Mouse (Mus musculus) adipocyte (in vitro differentiated cells): ENCODE measurements around the gene Uxs1.

Experiments used
- DNase-seq: peaks from one replicate; pipeline ENCODE4 v3.0.0-alpha.2; 2016; ENCODE audit warnings: low spot score

Gene Uxs1

DNA sequence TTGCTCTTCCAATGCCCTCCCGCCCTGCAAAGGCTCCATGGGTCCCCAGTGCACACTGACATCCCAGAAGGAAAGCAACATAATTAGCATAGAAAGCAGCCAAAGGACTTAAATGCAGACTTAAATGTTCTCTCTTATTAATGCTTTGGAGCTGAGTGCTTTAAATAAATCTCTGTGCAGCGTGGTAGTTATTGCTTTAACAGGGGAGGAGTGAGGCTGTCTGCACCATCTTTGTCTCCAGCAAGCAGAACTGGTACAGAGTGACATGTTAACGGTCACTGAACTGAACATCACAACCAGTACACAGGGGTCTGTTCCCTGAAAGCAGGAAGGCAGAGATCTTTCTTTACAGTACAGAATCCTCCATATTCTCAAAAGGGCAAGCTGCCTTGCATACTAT is 29.6 kb downstream of the Uxs1 start:
- no peak for DNase-seq

GRCm38 (mm10) chr1:43789765-43790164 is 37.8 kb downstream of the Uxs1 start:
- DNase-seq: no peak

GRCm38 (mm10) chr1:43786711-43787110 is 40.9 kb downstream of the Uxs1 start:
- no peak for DNase-seq

- DNase-seq: no peak
Observed at GRCm38 (mm10) chr1:43785316-43785715, 42.3 kb downstream of the Uxs1 start.

- DNase-seq: no peak
Observed at GRCm38 (mm10) chr1:43783186-43783585, 44.4 kb downstream of the Uxs1 start.

DNA sequence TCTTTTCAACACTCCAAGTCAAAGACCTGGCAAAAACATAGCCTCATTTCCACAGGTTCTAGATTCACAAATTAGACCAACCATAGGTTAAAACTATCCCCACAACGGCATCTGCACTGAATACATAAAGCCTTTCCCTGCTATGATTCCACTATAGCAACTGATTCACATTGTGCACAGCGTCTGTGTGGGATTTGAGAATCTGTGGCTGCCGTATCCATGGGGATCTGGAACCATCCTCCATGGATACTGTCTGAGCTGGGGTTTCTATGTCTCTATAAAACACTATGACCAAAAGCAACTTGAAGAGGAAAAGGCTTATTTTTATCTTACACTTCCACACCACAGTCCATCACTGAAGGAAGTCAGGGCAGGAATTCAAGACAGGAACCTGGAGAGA is 44.9 kb downstream of the Uxs1 start:
- no peak for DNase-seq

DNA sequence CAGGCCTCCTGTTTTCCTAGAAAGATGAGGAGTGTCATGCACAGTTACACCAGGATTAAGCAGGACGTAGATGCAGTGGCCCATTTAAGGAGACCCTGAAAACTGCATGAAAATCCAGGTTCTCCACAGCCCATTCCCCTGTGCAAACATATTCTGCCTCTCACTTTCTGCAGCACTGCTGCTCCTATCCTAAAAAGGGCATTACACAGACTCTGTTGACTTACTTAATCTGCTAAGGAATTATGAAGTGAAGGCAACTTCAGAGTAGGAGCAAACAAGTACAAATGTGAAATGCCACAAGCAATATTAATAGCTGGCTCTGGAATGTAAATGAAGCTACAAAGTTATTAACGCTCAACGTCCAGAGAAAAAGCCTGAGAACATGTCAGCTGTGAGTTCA is 45.9 kb downstream of the Uxs1 start:
- DNase-seq: peak; percentile 39

- peak; percentile 81 for DNase-seq
Observed at GRCm38 (mm10) chr1:43781195-43781594, 46.4 kb downstream of the Uxs1 start.

GRCm38 (mm10) chr1:43776106-43776505 is 51.5 kb downstream of the Uxs1 start:
- peak; percentile 75 for DNase-seq

- DNase-seq: no peak
Observed at GRCm38 (mm10) chr1:43774126-43774525, 53.5 kb downstream of the Uxs1 start.

GRCm38 (mm10) chr1:43772694-43773093 is 54.9 kb downstream of the Uxs1 start:
- no peak for DNase-seq

DNA sequence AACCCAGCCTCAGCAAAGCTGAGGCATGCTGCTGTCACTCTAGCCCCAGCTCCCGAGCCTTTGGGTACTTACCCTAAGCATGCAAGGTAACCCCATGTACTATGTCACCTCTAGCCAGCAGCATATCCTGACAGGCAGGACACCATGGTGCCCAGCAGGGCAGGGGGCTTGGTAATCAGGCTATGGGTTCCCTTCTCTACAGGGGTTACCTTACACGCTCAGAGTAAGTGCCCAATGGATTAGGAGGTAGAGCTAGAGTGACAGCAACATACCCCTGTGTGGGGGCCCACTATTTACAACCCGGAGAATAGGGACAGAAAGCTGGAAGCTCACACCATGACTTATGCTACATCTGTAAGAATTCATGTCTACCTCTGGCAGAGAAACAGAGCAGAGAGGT is 57.6 kb downstream of the Uxs1 start:
- DNase-seq: no peak

DNA sequence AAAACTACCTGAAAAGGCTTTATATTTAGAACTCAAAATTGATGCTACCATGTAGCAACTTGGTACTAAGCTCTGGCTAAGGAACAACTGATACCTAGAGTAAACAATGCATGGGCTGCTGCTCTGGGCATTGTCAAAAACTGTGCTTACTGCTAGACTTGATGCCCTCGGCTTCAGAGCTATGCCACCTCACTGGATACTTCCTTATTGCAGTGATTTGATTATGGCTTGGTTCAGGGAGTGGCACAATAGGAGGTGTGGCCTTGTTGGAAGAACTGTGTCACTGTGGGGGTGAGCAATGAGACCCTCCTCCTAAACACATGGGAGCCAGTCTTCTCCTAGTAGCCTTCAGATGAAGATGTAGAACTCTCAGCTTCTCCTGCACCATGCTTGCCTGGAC is 58.3 kb downstream of the Uxs1 start:
- DNase-seq: no peak

DNA sequence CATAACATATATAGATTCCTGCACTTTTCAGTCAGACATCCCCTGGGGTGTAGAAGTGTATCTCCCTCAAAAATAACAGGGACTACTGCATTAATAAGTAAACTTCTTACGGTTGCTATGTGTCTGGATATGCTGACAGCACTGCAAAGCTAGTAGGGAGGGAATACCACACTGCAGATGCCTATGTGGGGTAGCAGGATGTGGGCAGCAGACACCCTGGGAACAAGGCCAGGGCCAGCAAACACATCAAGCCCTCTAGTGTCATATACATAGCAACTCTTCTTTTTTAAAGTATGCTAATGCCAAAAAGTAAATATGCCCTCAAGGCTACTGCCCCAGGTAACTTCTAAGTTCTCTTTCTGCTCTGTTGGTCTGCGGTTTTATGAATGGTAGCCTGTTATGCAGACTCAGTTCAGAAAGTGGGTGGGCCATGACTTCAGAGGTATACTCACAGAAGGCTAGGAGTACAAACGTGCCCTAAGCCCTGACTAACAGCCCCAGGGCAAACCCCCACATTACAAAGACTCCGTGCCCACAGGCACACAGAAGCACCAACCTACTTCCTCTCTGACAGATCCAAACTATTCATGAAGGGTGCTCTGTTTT is 59.1 kb downstream of the Uxs1 start:
- DNase-seq: no peak

DNA sequence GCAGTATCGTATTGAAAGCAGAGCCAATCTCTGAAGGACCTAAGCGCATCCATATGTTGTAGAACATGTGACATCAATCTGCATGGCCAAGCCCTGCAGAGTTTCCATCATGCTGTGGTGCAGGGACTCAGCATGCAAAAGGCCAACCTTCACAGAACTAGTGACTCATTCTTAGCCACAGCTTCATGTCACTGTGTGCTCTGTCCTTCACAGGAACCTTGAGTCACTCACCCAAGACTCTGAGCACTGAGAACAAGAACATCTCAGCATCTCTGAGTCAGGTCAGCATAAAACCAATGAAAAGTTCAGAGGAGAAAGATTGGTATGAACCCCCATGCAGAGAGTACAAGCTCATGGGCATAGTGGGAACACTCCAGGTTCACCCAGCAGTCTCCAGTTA is 61.3 kb downstream of the Uxs1 start:
- no peak for DNase-seq

- no peak for DNase-seq
Observed at GRCm38 (mm10) chr1:43764481-43764880, 63.1 kb downstream of the Uxs1 start.

- peak; percentile 47 for DNase-seq
Observed at GRCm38 (mm10) chr1:43760085-43760484, 67.5 kb downstream of the Uxs1 start.

DNA sequence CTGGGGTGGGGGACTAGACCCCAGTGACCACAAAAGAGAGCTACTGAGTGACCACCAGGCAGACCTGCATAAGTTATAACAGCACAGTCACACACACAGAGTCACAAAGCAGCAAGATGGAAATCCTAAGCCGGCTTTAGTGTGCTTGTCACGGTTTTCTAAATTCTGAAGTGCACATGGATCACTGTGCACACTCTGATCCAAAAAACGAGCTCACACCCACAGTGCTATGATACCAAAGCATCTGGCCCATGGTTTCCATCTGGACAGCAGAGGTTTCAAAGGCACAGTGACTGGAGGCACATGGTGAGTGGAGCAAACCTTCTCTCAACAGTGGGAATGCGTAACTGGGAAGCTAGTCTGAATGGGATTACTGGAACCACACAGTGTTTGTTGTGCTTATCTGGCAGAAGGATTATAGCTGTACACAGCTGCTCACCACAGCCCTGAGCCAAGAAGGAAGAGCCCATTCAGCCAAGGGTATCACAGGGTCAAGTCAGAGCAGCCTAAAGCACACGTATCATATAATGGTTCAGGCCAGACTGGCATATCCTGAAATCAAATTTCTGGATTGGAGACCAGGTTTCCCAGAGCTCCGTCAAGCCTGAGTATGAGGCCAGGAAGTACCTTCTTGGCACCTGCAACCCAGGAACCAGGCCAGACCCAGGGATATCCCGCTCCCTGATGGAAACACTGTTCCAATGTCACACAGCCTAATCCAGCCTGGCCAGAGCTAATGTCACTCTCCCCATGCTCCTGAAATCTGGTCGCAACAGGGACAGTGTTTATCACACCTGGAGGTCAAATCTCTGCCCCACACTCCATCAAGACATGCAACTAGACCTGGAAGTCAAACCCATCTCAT is 72.9 kb downstream of the Uxs1 start:
- no peak for DNase-seq

- no peak for DNase-seq
Observed at GRCm38 (mm10) chr1:43738519-43738894, 89.1 kb downstream of the Uxs1 start.

GRCm38 (mm10) chr1:43737812-43738518 is 89.6 kb downstream of the Uxs1 start:
- DNase-seq: peak; percentile 70

DNA sequence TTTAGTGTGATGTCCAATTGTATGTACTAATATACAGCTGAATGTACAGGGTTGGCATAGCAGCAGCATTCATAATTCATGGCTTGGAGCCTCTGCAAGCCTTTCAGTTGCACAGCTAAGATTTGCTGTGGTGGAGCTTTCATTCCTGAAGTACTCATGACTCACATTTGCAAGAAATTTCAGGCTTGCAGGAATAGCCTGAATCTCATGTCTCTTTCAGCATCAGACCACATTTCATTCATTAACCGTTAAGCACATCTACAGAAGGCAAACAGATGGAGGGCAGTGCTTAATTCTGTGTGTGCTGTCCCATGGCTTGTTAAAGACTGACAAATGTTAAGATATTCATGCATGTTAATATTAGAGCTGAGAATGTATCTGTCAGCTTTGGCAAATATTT is 94.9 kb downstream of the Uxs1 start:
- DNase-seq: no peak

DNA sequence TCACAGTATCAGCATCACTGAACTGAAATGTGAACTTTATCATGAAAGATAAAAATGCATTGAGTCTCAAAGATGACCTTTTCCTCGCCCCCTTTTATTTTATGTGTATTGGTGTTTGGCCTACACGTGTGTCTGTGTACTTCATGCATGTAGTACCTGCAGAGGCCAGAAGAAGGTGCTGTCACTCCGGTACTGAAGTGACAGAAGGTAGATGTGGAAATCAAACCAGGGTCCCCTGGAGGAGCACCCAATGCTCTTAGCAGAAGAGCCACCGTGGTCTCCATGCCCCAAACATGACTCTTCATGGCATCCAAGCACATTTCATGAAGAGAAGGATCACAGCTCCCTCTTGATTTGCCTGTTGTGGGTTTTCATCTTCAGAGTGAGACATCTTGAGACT is 95.5 kb downstream of the Uxs1 start:
- DNase-seq: no peak

DNA sequence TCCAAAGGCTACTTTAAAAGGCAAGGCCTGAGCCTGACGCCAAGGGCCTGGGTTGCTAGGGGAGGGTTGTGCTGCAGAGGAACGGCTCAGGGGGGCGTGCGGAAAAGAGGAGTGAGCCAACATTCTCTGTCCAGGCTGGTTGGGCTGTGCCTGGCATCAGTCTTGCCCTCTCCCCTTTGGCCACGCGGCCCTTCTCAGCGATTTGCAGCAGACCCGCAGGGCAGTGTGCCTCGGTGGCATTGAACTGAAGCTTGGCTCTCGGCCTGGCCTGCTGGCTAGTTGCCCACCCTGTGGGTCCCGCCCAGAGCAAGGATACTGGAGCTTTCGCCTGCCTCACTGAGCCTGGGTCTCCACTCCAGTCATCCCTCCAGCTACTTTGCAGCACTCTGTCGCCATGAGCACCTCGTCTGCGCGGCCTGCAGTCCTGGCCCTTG is 97.1 kb downstream of the Uxs1 start, which contains the start of gene 1500015O10Rik:
TSS of gene 1500015O10Rik (plus strand) at position 112 of the 434 bp plus-strand sequence.
- DNase-seq: peak; percentile 21
